16 mouse cellular contexts compared by ENCODE assay signal in the genomic region with DNA sequence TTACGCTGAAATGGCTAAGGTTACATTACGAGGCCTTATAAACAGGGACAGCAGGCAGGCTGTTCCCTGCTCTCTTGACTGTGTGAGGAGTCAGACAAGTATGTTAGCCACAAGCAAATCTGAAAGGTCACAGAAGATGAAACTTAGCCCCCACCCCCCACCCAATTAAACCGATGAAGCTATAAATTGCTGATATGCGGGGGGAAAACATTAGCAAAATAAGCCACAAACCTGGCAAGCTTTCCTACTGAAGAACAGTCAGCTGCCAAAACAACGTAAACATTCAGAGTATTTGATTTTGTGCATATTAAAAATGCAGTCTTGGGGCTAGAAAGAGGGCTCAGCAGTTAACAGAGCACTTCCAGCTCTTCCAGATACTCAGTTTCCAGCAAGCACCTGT.
"Had no signal": no experiment of that assay in that cellular context is flagged by ENCODE, and none has a peak within 500 bp of the region (broad histone marks: within the 10 kb centered on the region; RNA-seq: fewer than 3 reads in every experiment).

No protein-coding gene starts in this region.

- H3K4me1 ChIP-seq: liver, embryonic 13.5 days; megakaryocyte, embryonic 14.5 days; midbrain, embryonic 15.5 days; neural tube, embryonic 12.5 days had no signal

- H3K4me2 ChIP-seq: liver, embryonic 11.5 days; liver, embryonic 13.5 days; liver, embryonic 15.5 days; midbrain, embryonic 12.5 days; midbrain, embryonic 15.5 days; neural tube, embryonic 12.5 days had no signal

- H3K4me3 ChIP-seq: liver, embryonic 13.5 days; liver, embryonic 15.5 days; megakaryocyte, embryonic 14.5 days; midbrain, embryonic 12.5 days; midbrain, embryonic 15.5 days; neural tube, embryonic 12.5 days had no signal

- H3K27me3 ChIP-seq: liver, embryonic 13.5 days; liver, embryonic 15.5 days; megakaryocyte, embryonic 14.5 days; midbrain, embryonic 12.5 days; midbrain, embryonic 15.5 days; neural tube, embryonic 12.5 days had no signal

- DNase-seq: liver, embryonic 13.5 days; liver, postnatal 0 days; lung, postnatal 14 days; lung, postnatal 36 days; spleen, adult 18-20 months; thymus, adult 18-20 months; thymus, postnatal 14 days; thymus, postnatal 36 days had no signal

- H3K27ac ChIP-seq: liver, embryonic 13.5 days; liver, embryonic 15.5 days; macrophage; midbrain, embryonic 12.5 days; midbrain, embryonic 15.5 days; neural tube, embryonic 12.5 days had no signal

- H3K9me3 ChIP-seq: liver, embryonic 13.5 days; liver, embryonic 15.5 days; megakaryocyte, embryonic 14.5 days; midbrain, embryonic 12.5 days; midbrain, embryonic 15.5 days; neural tube, embryonic 12.5 days had no signal

- ATAC-seq: liver, postnatal 0 days; lung, postnatal 0 days; midbrain, embryonic 15.5 days had no signal

- H3K9ac ChIP-seq: liver, embryonic 13.5 days; liver, embryonic 15.5 days; liver, postnatal 0 days; midbrain, embryonic 12.5 days; midbrain, embryonic 15.5 days; neural tube, embryonic 12.5 days had no signal
